Mouse (Mus musculus): ENCODE measurements around the gene Fermt3. TPM values are rescaled to one million over a fixed set of nuclear protein-coding genes. Genes with fewer than 3 reads are reported as not detected.

The Fermt3 gene
- polyA plus RNA-seq, 1 experiment from 2014 or later = 5.2 TPM

DNA sequence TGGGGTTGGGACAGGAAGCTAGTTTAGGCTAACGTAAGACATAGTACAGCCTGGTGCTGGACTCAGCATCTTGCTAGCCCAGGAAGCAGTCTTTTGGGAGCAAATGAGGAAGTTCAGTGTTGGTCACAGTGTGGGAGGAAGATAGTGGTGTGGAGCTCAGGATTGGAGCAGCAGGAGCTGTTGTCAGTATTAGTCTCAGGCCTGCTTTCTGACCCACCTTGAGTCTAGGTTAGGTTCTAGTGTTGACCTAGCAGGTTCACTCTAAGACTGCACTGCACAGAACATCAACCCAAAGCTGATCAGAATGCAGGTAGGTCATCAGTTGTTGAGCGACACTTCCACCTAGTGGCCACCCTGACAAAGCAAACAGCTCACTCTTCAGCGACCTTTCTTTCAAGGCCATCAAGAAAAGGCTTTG, 964 bp upstream of the Fermt3 start:
- Histone ChIP-seq H3K4me1 (no peaks in the 10 kb centered on the region), H3K27me3 (replicated peaks) (no peaks in the 10 kb centered on the region), H3K27ac (no peak overlapping the region), H3K9ac (no peak overlapping the region), H3K4me2 (no peak overlapping the region), H3K36me3 (replicated peaks) (peaks cover 38% of the 10 kb centered on the region), H3K4me3 (no peak overlapping the region), H3K9me3 (no peaks in the 10 kb centered on the region)
- 0 out of 2 replicates have a peak, but pooled peaks have one; percentile 63 for ATAC-seq (replicated peaks)
- WGBS = 51% methylated on average over 3 of the region's 3 CpGs

GRCm38 (mm10) chr19:7018546-7018945, 723 bp downstream of the Fermt3 start:
- no peak overlapping the region for H3K9ac ChIP-seq
- H3K4me1 ChIP-seq = no peaks in the 10 kb centered on the region
- H3K36me3 ChIP-seq (replicated peaks) = peaks cover 24% of the 10 kb centered on the region
- 94% methylated on average over 11 of the region's 11 CpGs for WGBS
- ATAC-seq (replicated peaks) = no peak
- no peak overlapping the region for H3K4me2 ChIP-seq
- H3K9me3 ChIP-seq = no peaks in the 10 kb centered on the region
- no peak overlapping the region for H3K27ac ChIP-seq
- no peaks in the 10 kb centered on the region for H3K27me3 ChIP-seq (replicated peaks)
- H3K4me3 ChIP-seq = no peak overlapping the region

GRCm38 (mm10) chr19:7017541-7018457, 1.5 kb downstream of the Fermt3 start:
- Histone ChIP-seq H3K9ac (no peak overlapping the region), H3K27me3 (replicated peaks) (no peaks in the 10 kb centered on the region), H3K4me3 (no peak overlapping the region), H3K9me3 (no peaks in the 10 kb centered on the region), H3K4me1 (no peaks in the 10 kb centered on the region), H3K27ac (no peak overlapping the region), H3K4me2 (no peak overlapping the region), H3K36me3 (replicated peaks) (peaks cover 19% of the 10 kb centered on the region)
- ATAC-seq (replicated peaks) = no peak
- 82% methylated on average over 12 of the region's 12 CpGs for WGBS

- no peaks in the 10 kb centered on the region for H3K9me3 ChIP-seq
- no peaks in the 10 kb centered on the region; the same call in 1 of the 2 replicates for H3K36me3 ChIP-seq (replicated peaks)
- H3K27me3 ChIP-seq (replicated peaks) = no peaks in the 10 kb centered on the region
- no peak for ATAC-seq (replicated peaks)
- no peak overlapping the region for H3K4me2 ChIP-seq
- H3K4me1 ChIP-seq = no peaks in the 10 kb centered on the region
- WGBS = 92% methylated on average over 20 of the region's 20 CpGs
- no peak overlapping the region for H3K27ac ChIP-seq
- H3K4me3 ChIP-seq = no peak overlapping the region
- no peak overlapping the region for H3K9ac ChIP-seq
Observed at GRCm38 (mm10) chr19:7014481-7015135, 4.7 kb downstream of the Fermt3 start.

DNA sequence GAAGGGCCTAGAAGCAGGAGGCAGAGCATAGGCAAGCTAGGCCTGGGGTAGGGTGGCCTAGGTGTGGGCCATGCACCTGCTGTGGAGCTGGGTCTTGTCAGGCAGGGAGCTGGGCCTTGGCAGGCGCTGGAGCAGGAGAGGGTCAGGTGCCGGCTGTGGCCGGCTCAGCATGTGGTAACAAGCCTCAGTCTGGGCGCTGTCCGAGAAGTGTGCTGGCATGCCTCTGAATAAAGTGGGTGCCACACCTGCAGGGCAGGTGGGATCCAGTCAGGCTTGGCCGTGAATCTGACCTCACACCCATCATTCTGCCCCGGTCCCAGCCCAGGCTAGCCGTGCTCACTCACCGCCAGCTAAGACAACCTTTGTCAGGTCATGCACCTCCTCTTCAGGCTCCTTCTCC, 5.3 kb downstream of the Fermt3 start:
- Histone ChIP-seq H3K27ac (no peak overlapping the region), H3K9me3 (no peaks in the 10 kb centered on the region), H3K4me2 (no peak overlapping the region), H3K9ac (no peak overlapping the region), H3K4me3 (no peak overlapping the region), H3K4me1 (no peaks in the 10 kb centered on the region), H3K27me3 (replicated peaks) (no peaks in the 10 kb centered on the region), H3K36me3 (replicated peaks) (no peaks in the 10 kb centered on the region)
- WGBS = 86% methylated on average over 9 of the region's 9 CpGs
- ATAC-seq (replicated peaks) = no peak

GRCm38 (mm10) chr19:7012426-7012825, 6.8 kb downstream of the Fermt3 start:
- WGBS = 85% methylated on average over 4 of the region's 4 CpGs
- Histone ChIP-seq H3K4me3 (no peak overlapping the region), H3K4me2 (no peak overlapping the region), H3K27ac (no peak overlapping the region), H3K27me3 (replicated peaks) (no peaks in the 10 kb centered on the region), H3K9ac (no peak overlapping the region), H3K9me3 (no peaks in the 10 kb centered on the region), H3K36me3 (replicated peaks) (no peaks in the 10 kb centered on the region), H3K4me1 (no peaks in the 10 kb centered on the region)
- ATAC-seq (replicated peaks) = no peak

GRCm38 (mm10) chr19:7006892-7007593, 12.2 kb downstream of the Fermt3 start:
- Histone ChIP-seq H3K4me1 (no peaks in the 10 kb centered on the region), H3K9me3 (no peaks in the 10 kb centered on the region), H3K27me3 (replicated peaks) (no peaks in the 10 kb centered on the region), H3K36me3 (replicated peaks) (no peaks in the 10 kb centered on the region), H3K4me3 (no peak overlapping the region), H3K9ac (no peak overlapping the region), H3K27ac (no peak overlapping the region), H3K4me2 (no peak overlapping the region)
- no peak for ATAC-seq (replicated peaks)
- 87% methylated on average over 9 of the region's 9 CpGs for WGBS

- H3K4me3 ChIP-seq = no peak overlapping the region
- H3K27me3 ChIP-seq (replicated peaks) = no peaks in the 10 kb centered on the region
- no peaks in the 10 kb centered on the region for H3K9me3 ChIP-seq
- no peak overlapping the region for H3K9ac ChIP-seq
- 0 out of 2 replicates have a peak, but pooled peaks cover 11% of the 10 kb centered on the region for H3K36me3 ChIP-seq (replicated peaks)
- no peak for ATAC-seq (replicated peaks)
- H3K4me2 ChIP-seq = no peak overlapping the region
- WGBS = 90% methylated on average over 19 of the region's 19 CpGs
- peaks cover 28% of the 10 kb centered on the region for H3K4me1 ChIP-seq
- H3K27ac ChIP-seq = no peak overlapping the region
Observed at GRCm38 (mm10) chr19:6999360-7000063, 19.8 kb downstream of the Fermt3 start.

DNA sequence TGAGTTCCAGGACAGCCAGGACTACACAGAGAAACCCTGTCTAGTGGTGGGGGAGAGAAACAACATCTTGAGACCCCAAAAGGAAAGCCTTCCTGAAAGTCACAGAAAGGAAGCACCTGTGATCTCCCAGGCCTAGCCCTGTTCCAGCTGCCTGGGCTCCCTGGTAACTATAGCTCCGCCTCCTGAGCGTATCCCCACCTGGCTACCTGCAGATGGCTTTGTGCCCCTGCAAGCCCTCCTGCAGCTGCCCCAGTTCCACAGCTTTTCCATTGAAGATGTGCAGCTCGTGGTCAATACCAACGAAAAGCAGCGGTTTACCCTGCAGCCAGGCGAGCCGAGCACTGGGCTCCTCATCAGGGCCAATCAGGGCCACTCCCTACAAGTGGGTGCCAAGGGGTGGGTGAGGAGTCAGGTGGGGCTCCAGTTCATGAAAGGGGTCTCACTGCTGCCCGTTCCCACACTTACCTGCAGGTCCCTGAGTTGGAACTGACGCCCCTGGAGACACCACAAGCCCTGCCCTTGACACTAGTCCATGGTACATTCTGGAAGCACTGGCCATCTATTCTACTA, 21.5 kb downstream of the Fermt3 start:
- no peak for ATAC-seq (replicated peaks)
- Histone ChIP-seq H3K4me3 (no peak overlapping the region), H3K4me1 (peaks cover 37% of the 10 kb centered on the region), H3K36me3 (replicated peaks) (0 out of 2 replicates have a peak, but pooled peaks cover 11% of the 10 kb centered on the region), H3K27ac (no peak overlapping the region), H3K4me2 (no peak overlapping the region), H3K27me3 (replicated peaks) (no peaks in the 10 kb centered on the region), H3K9ac (no peak overlapping the region), H3K9me3 (no peaks in the 10 kb centered on the region)
- 82% methylated on average over 9 of the region's 9 CpGs for WGBS

DNA sequence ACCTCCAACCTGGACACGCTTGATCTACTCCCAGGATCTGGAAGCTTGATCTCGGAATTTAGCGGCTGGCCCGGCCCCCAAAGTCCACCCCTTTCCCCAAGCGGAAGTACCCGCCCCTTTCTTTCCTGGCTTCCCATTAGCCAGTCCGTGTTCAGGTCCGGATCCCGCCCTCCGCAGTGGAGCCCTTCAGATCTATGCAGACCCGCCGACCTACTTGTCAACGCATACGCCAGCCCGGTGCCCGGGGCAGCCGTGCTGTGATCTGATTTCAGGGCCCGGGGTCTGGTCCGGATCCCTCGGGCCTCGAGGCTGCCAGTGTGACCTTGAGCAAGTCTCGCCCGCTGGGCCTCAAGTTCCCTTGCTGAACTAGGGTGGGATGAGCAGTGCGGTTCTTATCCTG, 23.3 kb downstream of the Fermt3 start, which contains the start of the genes Nudt22 and Trpt1:
Gene Nudt22, minus strand, starts transcription at position 112 of the 400 bp plus-strand sequence.
Gene Trpt1, plus strand, starts transcription at position 126 of the 400 bp plus-strand sequence.
- H3K9ac ChIP-seq = peak within 1 kb of the TSS; percentile 78
- WGBS = under 1% methylated on average over 24 of the region's 24 CpGs
- peaks cover 48% of the 10 kb centered on the region for H3K4me1 ChIP-seq
- H3K4me2 ChIP-seq = peak within 1 kb of the TSS; percentile 91
- H3K4me3 ChIP-seq = peak within 1 kb of the TSS; percentile 69
- ATAC-seq (replicated peaks) = peak; percentile 65
- peak within 1 kb of the TSS; percentile 78 for H3K27ac ChIP-seq
- no peaks in the 10 kb centered on the region for H3K9me3 ChIP-seq
- H3K27me3 ChIP-seq (replicated peaks) = no peaks in the 10 kb centered on the region
- 0 out of 2 replicates have a peak, but pooled peaks cover 11% of the 10 kb centered on the region for H3K36me3 ChIP-seq (replicated peaks)

- Histone ChIP-seq H3K4me2 (peak overlapping the region; percentile 91), H3K9ac (peak overlapping the region; percentile 78), H3K27me3 (replicated peaks) (no peaks in the 10 kb centered on the region), H3K4me3 (peak overlapping the region; percentile 69), H3K4me1 (peaks cover 48% of the 10 kb centered on the region), H3K27ac (no peak overlapping the region), H3K9me3 (no peaks in the 10 kb centered on the region), H3K36me3 (replicated peaks) (0 out of 2 replicates have a peak, but pooled peaks cover 11% of the 10 kb centered on the region)
- WGBS = 49% methylated on average over 21 of the region's 21 CpGs
- no peak for ATAC-seq (replicated peaks)
Observed at GRCm38 (mm10) chr19:6995255-6995991, 23.8 kb downstream of the Fermt3 start.

All from midbrain, embryonic 15.5 days (tissue).